Mouse (Mus musculus): ENCODE measurements at regions not wholly inside any gene's neighbourhood (a gene's known extent, or its start where the extent isn't known, plus 50 kb on each side); places are given as distances from the start of the nearest gene placed in this dataset.

DNA sequence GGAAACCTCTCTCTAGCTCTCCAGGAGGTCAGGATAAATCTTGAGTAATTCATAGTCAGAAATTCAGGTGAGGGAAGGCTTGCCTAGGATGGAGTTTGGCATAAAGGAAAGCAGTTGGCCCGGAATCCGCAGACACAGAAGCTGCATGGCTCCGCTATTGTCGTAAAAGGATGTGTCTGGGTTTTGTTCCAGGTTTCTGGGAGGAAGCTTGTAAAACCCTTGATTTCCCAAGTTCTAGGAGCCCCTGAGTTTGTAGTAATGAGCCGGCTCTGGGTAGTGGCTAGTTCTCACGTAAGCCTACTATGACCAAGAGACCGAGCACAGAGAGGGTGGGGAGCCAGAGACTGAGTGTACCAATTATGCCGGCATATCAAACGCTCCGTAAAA, 52.7 kb upstream of the Gm21915 start:
- DNase-seq (ENCODE audit: low spot score in 2 of 2) = no peak

DNA sequence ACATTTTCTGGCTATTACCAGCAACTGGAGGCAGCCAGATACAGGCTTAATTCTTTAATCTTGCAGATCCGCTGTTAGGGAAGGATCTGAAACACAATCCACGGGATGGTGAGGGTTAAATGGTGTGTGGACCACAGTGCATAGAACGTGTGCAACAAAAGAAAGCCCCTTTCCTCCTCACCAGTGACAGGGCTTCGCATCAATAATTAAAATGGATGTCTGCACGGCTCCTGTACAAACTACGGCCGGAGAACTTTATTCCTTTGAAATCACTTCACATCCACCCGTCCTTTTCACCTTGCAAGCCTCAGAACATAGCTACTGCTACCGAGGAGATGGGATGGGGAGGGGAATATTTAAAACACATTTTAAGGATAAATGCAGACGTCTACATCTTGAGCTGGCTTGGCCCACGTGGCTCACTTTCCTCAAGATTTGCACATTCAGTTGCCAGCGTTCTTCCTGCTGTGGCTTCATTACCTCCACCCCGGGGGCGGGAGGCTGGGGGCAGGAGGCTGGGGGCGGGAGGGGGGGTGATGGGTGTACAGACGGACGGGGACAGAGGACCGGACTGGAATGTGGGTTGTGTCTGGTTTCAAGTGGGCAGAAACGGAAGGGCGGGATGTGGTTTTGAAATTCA, 53.3 kb upstream of the Gm21915 start:
- DNase-seq (ENCODE audit: low spot score in 2 of 2) = no peak

DNA sequence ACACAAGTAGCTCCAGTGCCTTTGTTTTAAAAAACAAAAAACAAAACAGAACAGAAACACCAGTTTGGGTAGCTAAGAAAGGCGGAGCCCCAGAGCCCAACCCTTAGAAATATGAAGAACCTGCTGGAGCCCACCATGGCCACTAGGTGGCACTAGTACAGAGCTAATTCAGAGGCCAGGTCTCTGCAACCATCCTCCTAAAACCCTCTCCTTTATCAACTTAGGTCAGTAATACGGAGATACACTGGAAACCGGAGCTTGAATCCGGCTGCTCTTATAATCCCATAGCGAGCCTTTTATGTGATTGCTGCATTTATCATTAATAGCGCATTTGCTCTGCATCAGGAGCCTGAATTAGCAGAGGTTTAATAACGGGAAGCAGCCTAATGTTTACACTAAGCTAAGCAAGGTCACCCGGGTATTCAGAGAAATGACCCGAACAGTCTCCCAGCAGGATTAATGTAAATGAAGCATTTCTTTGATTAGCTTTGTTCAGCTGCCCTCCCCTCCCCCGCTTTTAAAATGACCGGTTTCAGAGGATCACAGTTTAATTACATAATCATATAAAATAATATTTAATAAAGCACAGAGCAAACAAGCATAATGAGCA, 53.9 kb upstream of the Gm21915 start:
- peak; percentile 33 to 44 for DNase-seq (ENCODE audit: low spot score in 2 of 2)

DNA sequence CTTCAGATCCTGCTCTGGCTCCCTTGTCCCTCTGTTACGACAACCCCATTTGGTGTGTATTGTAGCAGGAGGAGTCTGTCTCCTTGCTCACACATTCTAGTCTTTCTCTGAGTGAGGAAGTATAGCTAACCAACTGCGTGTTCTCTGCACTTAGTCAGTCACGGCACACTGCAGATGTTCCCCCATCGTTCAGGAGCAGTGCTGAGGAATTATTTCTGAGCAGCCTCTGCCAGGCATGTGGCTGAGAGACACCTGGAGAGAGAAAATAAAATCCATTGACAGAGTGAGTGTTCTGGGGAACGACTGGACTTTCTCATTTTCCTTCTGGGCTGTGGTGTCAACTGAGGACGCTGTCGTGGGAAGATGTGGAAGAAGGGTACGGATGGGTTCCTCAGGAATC, 54.5 kb upstream of the Gm21915 start:
- no peak for DNase-seq (ENCODE audit: low spot score in 2 of 2)

DNA sequence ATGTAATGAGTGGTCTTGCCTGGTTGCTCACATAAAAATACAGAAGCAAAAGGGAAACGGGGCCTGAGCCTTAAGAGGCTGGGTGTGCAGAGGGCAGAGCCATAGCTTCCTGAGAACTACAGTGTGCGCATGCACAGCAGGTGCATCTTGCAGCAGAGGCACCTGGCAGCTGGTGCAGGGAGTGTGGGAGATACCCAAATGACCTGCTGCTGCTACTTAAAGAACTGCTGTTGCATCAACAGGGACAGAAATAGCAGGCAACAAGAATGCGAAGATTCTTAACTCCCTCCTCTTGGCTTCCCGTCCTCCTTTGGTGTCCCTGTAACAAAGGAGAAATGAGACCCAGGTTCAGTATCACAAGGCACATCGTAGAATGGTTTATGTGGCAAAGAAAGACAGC, 56.3 kb upstream of the Gm21915 start:
- no peak for DNase-seq (ENCODE audit: low spot score in 2 of 2)

DNA sequence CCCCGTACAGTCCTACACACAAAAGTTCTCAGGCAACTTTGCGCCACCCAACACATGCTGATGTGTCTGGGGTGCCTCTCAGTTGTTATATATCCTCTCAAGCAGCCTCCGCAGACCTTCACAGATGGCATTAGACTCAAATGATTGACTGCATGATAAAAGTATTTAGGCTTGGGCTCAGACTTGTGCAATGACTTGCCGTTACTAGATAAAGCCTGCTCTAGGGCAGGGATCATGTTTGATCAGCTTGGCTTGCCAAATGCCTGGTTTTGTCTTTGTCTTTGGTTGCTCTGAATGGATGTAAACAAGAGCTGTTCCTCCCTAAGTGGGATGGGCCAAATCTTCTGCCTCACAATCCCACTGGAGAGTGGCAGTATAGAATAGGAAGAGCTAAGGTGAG, 57.2 kb upstream of the Gm21915 start:
- no peak for DNase-seq (ENCODE audit: low spot score in 2 of 2)

DNA sequence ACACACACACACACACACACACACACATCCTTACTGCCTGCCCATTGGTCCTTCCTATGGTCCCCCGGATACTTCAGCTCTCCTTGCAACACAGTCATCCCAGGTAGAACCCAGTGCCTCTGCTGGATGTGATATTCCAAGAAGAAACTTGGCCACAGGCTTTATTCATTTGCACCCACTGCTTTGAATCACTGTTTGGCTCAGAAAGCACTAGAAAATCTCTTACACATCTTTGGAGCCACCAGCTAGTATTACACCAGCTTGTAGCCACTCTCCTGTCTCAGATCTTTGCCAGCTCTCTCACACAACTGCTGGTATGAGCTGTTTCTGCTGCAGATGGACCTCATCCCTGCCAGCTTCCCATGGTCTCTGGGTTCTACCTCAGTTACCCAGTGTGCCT, 57.7 kb upstream of the Gm21915 start:
- no peak for DNase-seq (ENCODE audit: low spot score in 2 of 2)

DNA sequence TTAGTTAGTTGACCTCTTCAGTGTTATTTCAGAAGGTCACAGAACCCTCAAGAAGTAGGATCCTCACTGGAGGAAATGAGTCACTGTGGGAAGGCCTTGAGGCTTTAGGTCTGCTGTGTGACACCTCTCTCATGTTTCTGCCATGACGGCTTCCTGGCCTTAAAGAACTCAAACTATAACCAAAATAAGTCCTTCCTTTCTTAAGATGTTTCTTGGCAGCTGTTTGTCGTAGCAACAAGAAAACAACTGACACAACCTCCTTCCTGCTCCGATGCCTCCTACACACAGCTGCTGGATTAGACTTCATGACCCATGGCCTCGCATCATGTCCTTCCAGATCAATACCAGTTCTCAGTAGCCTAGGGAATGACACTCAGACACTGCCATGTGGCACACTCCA, 58.1 kb upstream of the Gm21915 start:
- no peak for DNase-seq (ENCODE audit: low spot score in 2 of 2)

DNA sequence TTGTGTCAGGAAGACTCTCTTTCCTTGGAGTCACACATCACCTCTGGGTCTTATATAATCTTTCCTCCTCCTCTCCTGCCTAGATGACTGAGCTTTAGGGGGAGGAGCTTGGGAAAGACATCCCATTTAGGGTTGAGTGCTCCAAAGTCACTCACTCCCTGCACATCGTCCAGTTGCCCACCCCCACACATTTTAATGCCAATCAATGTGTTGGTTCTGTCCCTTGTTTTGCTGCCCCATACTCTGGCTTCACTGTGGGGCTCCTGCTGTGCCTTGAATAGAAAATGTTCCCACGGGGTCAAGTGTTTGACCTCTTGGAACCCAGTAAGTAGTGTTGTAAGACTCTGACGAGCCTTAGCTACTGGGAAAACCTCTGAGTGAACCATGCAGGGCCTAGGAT, 58.8 kb upstream of the Gm21915 start:
- no peak for DNase-seq (ENCODE audit: low spot score in 2 of 2)

DNA sequence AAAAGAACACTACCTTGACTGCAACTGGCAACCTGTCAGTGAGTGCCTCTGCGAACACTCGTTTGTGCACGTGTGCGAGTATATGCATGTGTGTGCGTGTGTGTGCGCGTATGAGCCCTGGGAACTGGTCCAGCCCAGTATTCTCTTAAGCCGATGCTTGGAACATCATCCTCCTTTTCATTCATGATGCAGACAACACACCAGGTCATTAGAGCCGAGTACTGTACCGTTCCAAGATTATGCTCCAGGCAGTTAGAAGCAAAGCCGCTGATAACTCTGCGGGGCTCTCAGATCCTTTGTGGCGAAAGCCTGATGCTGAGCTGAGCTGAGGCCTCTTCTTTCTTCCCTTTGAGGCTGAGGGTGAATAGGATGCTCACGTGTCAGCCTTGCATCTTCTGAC, 61.8 kb upstream of the Gm21915 start:
- no peak for DNase-seq (ENCODE audit: low spot score in 2 of 2)

DNA sequence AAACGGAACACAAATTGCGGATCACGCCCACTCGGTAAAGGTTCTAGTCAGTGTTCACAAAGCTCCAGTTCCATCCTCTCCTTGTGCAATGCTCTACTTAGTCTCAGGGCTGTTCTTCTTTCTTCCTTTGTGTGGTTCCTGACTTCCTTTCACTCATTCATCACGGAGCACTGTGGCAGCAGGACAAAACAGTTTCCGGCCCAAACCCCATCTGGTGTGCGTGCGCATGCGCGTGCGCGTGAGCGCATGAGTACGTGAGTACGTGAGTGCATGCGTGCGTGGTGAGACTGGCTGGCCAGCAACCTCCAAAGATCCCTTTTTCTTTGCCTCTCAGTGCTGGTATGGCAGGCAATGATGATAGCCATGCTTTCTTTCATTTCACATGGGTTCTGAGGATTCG, 62.5 kb upstream of the Gm21915 start:
- no peak for DNase-seq (ENCODE audit: low spot score in 2 of 2)

DNA sequence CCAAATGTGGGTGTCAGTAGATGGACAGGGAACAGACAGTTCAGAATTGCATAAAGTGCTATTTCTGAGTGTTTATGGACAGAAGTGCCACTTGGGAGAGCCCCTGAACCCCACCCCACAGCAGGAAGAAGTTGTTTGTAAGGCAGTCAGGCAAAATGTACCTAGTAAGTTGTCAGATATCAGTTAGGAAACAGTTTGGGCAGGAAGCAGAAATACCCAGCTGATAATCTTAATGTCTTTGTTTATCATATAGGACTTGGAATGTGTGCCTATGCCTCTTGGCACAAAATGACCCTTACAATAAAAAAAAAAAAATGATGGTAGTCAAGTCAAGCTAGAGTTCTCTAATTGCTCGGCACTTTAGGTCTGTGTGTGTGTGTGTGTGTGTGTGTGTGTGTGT, 66.9 kb upstream of the Gm21915 start:
- DNase-seq (ENCODE audit: low spot score in 2 of 2) = no peak

DNA sequence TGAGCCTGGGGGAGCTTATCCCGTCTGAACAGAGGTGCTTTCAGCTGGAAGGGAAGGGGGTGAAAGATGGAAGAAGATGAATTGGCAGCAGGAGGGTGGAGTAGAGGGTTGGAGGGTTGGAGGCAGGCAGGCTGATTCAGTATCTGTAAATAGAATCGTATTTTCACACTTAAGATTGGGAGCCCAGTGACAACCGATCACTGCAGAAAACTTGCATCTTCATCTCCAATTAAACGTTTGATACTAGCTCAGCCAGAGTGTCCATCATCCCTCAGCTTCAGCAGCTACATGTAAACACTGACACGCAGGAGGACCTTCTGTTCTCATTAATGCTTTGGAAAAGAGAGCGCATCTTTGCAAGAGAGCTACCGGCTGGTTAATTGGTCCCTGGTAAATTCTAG, 67.2 kb upstream of the Gramd1b start:
- DNase-seq (ENCODE audit: low spot score in 2 of 2) = no peak

DNA sequence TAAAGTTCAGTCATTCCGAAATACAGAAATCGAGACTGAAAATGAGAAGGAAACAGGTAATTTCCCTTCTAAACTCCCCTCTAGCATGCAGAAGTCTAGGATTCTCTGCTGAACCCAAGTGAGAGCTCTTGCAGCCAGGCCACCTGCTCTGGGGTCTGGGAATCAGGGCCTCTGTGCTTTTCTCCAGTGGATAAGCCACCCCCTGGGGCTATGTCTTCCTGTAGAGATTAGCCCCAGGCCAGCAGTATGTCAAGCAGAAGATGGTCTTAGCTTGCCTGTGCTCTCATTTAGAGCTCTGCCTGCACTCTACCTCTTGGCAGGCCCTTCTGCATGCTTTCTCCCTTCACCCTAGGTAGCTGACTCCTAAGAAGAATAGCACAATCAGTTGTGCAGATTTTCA, 56.2 kb upstream of the Gramd1b start:
- DNase-seq (ENCODE audit: low spot score in 2 of 2) = no peak

DNA sequence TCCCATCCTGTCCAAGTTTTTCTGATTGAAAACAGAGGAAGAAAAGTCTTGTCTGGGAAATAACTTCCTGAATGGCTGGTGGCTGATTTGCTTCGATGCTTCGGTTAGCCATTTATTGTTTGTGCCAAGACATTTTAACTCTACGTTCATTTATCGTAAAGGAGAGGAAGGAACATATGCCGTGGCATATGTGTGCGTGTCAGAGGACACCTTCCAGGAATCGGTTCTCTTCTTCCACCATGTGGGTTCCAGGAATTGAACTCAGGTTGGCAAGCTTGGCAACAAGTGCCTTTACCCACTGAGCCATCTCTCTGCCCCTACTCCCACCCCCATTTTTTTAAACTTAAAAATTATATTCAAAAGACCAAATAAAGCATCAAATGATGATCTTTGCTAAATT, 55.4 kb upstream of the Gramd1b start:
- no peak for DNase-seq (ENCODE audit: low spot score in 2 of 2)

DNA sequence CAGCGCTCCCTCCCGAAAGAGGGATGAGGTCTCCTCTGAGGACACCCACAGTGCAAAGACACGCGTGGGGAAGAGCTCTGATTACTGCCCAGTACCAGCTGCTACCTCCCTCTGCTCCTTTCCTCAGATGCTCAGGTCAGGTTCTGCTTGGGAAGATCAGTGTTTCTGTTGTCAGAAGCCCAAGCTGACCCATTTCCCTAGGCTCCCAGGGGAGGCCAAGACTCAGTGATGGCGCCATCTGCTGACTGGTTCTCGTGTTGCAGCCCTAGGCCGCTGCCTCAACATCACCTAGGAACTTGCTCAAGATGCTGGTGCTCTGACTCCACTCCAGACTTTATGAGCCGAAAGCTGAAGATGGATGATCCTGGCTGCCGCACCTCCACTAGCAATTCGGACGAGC, 52.4 kb upstream of the Gramd1b start:
- DNase-seq (ENCODE audit: low spot score in 2 of 2) = peak; percentile 53 to 62

DNA sequence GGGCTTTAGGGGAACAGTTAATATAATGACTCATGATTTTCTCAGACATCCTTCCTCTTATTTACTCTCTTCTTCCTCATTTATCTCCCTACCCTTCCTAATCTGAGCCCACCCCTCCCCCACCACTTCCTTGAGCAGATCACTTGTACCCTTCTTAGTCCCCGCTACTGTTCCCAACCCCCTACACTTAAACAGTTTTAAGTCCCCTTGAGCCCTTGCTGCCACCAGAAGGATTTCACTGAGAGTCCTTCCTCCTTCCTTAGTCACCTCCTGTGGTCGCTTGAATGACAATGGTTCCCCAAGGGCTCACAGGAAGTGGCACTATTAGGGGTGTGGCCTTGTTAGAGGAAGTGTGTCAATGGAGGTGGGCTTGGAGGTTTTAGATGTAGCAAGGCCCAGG, 50.7 kb upstream of the Gramd1b start:
- no peak for DNase-seq (ENCODE audit: low spot score in 2 of 2)

Measured in adrenal gland, postnatal 4 days (tissue).